Mouse (Mus musculus) liver, embryonic 11.5 days (tissue): ENCODE measurements around the gene Ccdc146. TPM values are rescaled to one million over a fixed set of nuclear protein-coding genes. Genes with fewer than 3 reads are reported as not detected.

Experiments used
- ATAC-seq: fragments of 200-750 bp; cut with Nextera tagmentation; replicated peaks from 2 replicates; pipeline ENCODE4 v1.8.0; 2017; ENCODE audit warnings: moderate number of reproducible peaks, mild to moderate bottlenecking, moderate TSS enrichment, moderate library complexity; ENCODE audit not compliant: low FRiP score
- DNase-seq: peaks from one replicate; pipeline ENCODE4 v3.0.0-alpha.2; 2017; ENCODE audit warnings: low spot score
- H3K27ac ChIP-seq: fragments of 300-500 bp; sonication (generic); 2 replicates; pipeline ENCODE4 v1.5.1; 2014; ENCODE audit warnings: mild to moderate bottlenecking, low read depth, low read length, control low read depth
- H3K27me3 ChIP-seq: fragments of 300-500 bp; sonication (generic); replicated peaks from 2 replicates; pipeline ENCODE4 v1.6.1; 2014; ENCODE audit warnings: low read length, mixed read lengths; ENCODE audit not compliant: control insufficient read depth, insufficient read depth
- H3K36me3 ChIP-seq: fragments of 300-500 bp; sonication (generic); 2 replicates; pipeline ENCODE4 v1.6.1; 2014; ENCODE audit warnings: mild to moderate bottlenecking, low read length, moderate library complexity, mixed read lengths; ENCODE audit not compliant: control insufficient read depth, insufficient read depth
- H3K4me1 ChIP-seq: fragments of 300-500 bp; sonication (generic); replicated peaks from 2 replicates; pipeline ENCODE4 v1.6.1; 2014; ENCODE audit warnings: low read length, mixed read lengths; ENCODE audit not compliant: control insufficient read depth, insufficient read depth
- H3K4me2 ChIP-seq: fragments of 300-500 bp; sonication (generic); 2 replicates; pipeline ENCODE4 v1.6.1; 2014; ENCODE audit warnings: mild to moderate bottlenecking, control low read depth, moderate library complexity
- H3K4me3 ChIP-seq: fragments of 300-500 bp; sonication (generic); 2 replicates; pipeline ENCODE4 v1.5.1; 2014; ENCODE audit warnings: low read depth, low read length, control low read depth
- H3K9ac ChIP-seq: fragments of 300-500 bp; sonication (generic); 2 replicates; pipeline ENCODE4 v1.6.1; 2014; ENCODE audit warnings: low read depth, low read length, control low read depth
- H3K9me3 ChIP-seq: fragments of 300-500 bp; sonication (generic); 2 replicates; pipeline ENCODE4 v1.6.1; 2016; ENCODE audit warnings: low read length, inconsistent platforms, mixed read lengths; ENCODE audit not compliant: control insufficient read depth
- WGBS: fragments of 180-500 bp; shearing (Covaris S2); extraction: QIAGEN DNeasy Blood & Tissue Kit; methylation state at CpG from one replicate; pipeline ENCODE4 v1.1.7; 2014; 5-methylcytosine and 5-hydroxymethylcytosine counted together
- polyA plus RNA-seq: library from polyadenylated mRNA; unstranded; fragments of >200 nt; fragmentation: Nextera tagmentation; extraction: Ambion mirVana; gene quantifications from 2 replicates; pipeline ENCODE4 v1.2.1, GENCODE M21; 2014

Ccdc146 gene
- polyA plus RNA-seq, 1 experiment from 2014 or later, result not detected

- Histone ChIP-seq H3K4me2 (no peak overlapping the region), H3K36me3 (no peaks in the 10 kb centered on the region), H3K9ac (no peak overlapping the region), H3K9me3 (no peaks in the 10 kb centered on the region), H3K4me1 (no peaks in the 10 kb centered on the region; the same call in 1 of the 2 replicates), H3K27me3 (no peaks in the 10 kb centered on the region), H3K4me3 (no peak overlapping the region), H3K27ac (no peak overlapping the region)
- no peak for ATAC-seq
- DNase-seq, result no peak
- WGBS, result 63% methylated on average over 12 of the region's 13 CpGs
These were observed 32.7 kb downstream of the Ccdc146 start for GRCm38 (mm10) chr5:21391616-21392384.

DNA sequence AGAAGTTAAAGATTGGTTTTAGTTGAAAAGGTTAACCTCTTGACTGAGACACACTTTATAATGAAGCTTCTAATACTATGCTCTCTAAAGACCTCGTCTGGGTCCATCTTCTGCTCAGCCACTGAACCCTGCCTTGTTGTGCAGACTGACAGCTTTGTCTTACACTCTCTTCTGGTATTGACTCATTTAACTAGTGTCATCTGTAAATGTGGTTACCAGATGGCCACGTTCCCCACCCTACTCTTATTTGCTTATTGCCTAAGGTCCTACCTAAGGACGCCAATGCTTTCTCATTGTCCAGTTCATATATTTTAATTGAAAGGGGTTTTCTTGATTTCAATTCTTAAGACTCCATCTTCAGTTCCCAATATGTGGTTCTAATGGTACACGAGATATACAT, 35.6 kb downstream of the Ccdc146 start:
- no peak overlapping the region for H3K9ac ChIP-seq
- no peaks in the 10 kb centered on the region for H3K36me3 ChIP-seq
- H3K27me3 ChIP-seq, result no peaks in the 10 kb centered on the region
- ATAC-seq (no peak), DNase-seq (no peak)
- 79% methylated on average over 4 of the region's 4 CpGs for WGBS
- H3K4me2 ChIP-seq, result no peak overlapping the region
- H3K4me3 ChIP-seq, result no peak overlapping the region
- H3K4me1 ChIP-seq, result no peaks in the 10 kb centered on the region; the same call in 1 of the 2 replicates
- H3K9me3 ChIP-seq, result no peaks in the 10 kb centered on the region
- no peak overlapping the region for H3K27ac ChIP-seq

DNA sequence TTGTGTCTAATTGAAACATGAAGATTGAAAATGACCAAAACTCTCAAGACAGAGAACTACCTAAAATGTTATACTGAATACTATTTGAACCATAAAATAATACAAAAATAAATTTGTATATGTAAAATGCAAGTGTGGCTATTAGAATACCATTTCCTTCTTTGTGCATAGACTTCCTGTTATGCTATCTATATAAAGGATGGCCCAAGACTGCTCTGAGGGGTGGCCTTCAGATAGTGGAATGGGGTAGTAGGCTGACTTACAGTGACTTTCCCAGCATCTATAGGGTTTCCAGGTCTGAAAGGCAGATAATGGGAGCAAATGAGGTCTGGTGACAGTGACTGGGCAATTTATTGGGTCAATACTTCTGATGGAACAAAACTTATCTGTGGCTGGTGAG, 37.1 kb downstream of the Ccdc146 start:
- no peak overlapping the region for H3K9ac ChIP-seq
- no peaks in the 10 kb centered on the region for H3K36me3 ChIP-seq
- no peak overlapping the region for H3K4me2 ChIP-seq
- no peaks in the 10 kb centered on the region for H3K27me3 ChIP-seq
- ATAC-seq (no peak), DNase-seq (no peak)
- H3K4me3 ChIP-seq, result no peak overlapping the region
- H3K4me1 ChIP-seq, result peaks cover 3% of the 10 kb centered on the region; the same call in 1 of the 2 replicates
- H3K9me3 ChIP-seq, result no peaks in the 10 kb centered on the region
- H3K27ac ChIP-seq, result no peak overlapping the region

DNA sequence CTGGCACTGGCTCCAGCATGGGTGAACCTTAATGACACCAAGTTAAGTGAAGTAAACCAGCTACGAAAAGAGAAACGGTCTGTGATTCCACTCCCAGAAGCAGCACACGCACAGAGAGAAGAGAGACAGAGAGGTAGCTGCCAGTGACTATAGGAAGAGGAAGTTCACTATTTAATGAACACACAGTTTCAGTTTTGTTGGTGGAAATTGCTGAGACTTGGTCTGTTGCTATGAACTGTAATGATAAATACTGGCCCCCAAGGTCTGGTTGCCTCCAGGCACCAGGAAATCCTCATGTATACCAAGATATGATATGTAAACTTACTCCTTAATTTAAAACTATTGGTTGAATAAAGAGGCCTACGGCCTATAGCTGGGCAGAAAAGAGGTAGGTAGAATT, 38.0 kb downstream of the Ccdc146 start:
- no peaks in the 10 kb centered on the region for H3K36me3 ChIP-seq
- no peak overlapping the region for H3K9ac ChIP-seq
- H3K4me1 ChIP-seq, result peaks cover 3% of the 10 kb centered on the region; the same call in 1 of the 2 replicates
- DNase-seq (no peak), ATAC-seq (no peak)
- no peaks in the 10 kb centered on the region for H3K9me3 ChIP-seq
- 62% methylated on average over 4 of the region's 4 CpGs for WGBS
- no peak overlapping the region for H3K4me2 ChIP-seq
- H3K27ac ChIP-seq, result no peak overlapping the region
- no peaks in the 10 kb centered on the region for H3K27me3 ChIP-seq
- H3K4me3 ChIP-seq, result no peak overlapping the region

DNA sequence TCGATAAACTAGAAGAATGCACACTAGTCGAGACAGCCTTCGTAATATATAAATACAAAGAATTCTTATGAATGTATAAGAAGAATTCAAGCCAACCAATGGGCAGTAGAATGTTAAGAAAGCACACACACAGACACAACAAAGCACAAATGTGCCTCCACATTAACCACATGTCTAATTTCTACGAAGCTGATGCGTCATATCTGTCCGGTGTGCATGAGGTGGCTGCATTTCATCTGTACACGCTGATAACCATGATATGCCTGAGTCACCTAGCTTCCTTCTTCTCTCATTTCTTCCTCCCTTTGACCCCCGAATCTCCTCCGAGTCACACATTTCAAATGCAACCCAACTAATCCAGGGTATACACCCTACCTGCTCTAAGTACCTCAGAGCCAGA, 39.5 kb downstream of the Ccdc146 start:
- ATAC-seq, result no peak
- no peak overlapping the region for H3K9ac ChIP-seq
- no peak overlapping the region for H3K27ac ChIP-seq
- H3K9me3 ChIP-seq, result no peaks in the 10 kb centered on the region
- H3K4me2 ChIP-seq, result no peak overlapping the region
- H3K36me3 ChIP-seq, result no peaks in the 10 kb centered on the region
- no peak for DNase-seq
- 71% methylated on average over 9 of the region's 9 CpGs for WGBS
- H3K27me3 ChIP-seq, result no peaks in the 10 kb centered on the region
- peaks cover 3% of the 10 kb centered on the region; the same call in 1 of the 2 replicates for H3K4me1 ChIP-seq
- no peak overlapping the region for H3K4me3 ChIP-seq

- no peak overlapping the region for H3K27ac ChIP-seq
- no peak overlapping the region for H3K4me2 ChIP-seq
- H3K9me3 ChIP-seq, result no peaks in the 10 kb centered on the region
- peaks cover 3% of the 10 kb centered on the region; the same call in 1 of the 2 replicates for H3K4me1 ChIP-seq
- WGBS, result 65% methylated on average over 13 of the region's 13 CpGs
- ATAC-seq (no peak), DNase-seq (no peak)
- H3K27me3 ChIP-seq, result no peaks in the 10 kb centered on the region
- no peak overlapping the region for H3K4me3 ChIP-seq
- no peaks in the 10 kb centered on the region for H3K36me3 ChIP-seq
- no peak overlapping the region for H3K9ac ChIP-seq
These were observed 40.1 kb downstream of the Ccdc146 start for GRCm38 (mm10) chr5:21384252-21384960.

GRCm38 (mm10) chr5:21383392-21384251, 40.9 kb downstream of the Ccdc146 start:
- Histone ChIP-seq H3K27me3 (no peaks in the 10 kb centered on the region), H3K4me2 (no peak overlapping the region), H3K9ac (no peak overlapping the region), H3K9me3 (no peaks in the 10 kb centered on the region), H3K36me3 (no peaks in the 10 kb centered on the region), H3K27ac (no peak overlapping the region), H3K4me1 (peaks cover 3% of the 10 kb centered on the region; the same call in 1 of the 2 replicates), H3K4me3 (no peak overlapping the region)
- no peak for ATAC-seq
- DNase-seq, result no peak
- whole genome bisulfite sequencing, result 26% methylated on average over 14 of the region's 14 CpGs

- Histone ChIP-seq H3K9me3 (no peaks in the 10 kb centered on the region), H3K27ac (no peak overlapping the region)
These were observed 41.8 kb downstream of the Ccdc146 start for GRCm38 (mm10) chr5:21382678-21383077.

More at GRCm38 (mm10) chr5:21382678-21383077, 41.8 kb downstream of the Ccdc146 start:
- H3K4me1 ChIP-seq, result peaks cover 3% of the 10 kb centered on the region; the same call in 1 of the 2 replicates
- no peak overlapping the region for H3K9ac ChIP-seq
- ATAC-seq (no peak), DNase-seq (no peak)
- H3K27me3 ChIP-seq, result no peaks in the 10 kb centered on the region
- H3K4me3 ChIP-seq, result no peak overlapping the region
- H3K36me3 ChIP-seq, result no peaks in the 10 kb centered on the region
- H3K4me2 ChIP-seq, result no peak overlapping the region
- whole genome bisulfite sequencing, result 58% methylated on average over 6 of the region's 6 CpGs
